Mouse (Mus musculus) lung, postnatal 36 days (tissue): ENCODE measurements around the gene Cd63.

Experiments
- DNase-seq: peaks from one replicate; pipeline ENCODE4 v3.0.0; 2022; ENCODE audit warnings: mixed read lengths

The Cd63 gene

DNA sequence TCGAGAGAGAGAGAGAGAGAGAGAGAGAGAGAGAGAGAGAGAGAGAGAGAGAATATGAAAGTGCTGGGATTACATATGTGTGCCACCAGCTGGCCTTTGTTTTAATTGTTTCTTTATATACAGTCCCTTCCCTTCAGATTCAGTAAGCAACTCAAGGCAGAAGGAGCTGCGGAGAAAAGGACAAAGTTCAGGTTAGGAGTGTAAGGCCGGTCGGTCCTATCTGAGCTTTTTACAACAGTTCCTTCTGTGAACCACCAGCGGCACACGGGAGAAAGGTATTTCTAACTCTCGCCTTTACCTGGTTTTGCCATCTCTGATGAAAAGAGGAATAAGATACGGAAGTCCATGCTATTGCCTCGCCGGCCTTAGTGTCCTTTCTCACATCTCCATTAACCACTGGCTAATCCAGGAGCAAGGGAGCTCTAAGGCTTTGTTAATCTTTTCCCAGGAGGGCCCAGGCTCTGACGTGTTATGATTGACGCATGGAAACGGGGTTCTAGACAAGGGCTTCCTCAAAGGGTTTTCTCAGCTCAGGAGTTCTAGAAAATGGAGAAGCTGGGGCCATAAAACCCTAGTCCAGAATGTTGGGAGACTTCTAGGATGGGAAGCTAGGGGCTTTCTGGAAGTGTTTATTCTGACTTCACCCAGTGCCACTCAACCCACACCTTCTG, 8.1 kb downstream of the Cd63 start:
- no peak for DNase-seq

DNA sequence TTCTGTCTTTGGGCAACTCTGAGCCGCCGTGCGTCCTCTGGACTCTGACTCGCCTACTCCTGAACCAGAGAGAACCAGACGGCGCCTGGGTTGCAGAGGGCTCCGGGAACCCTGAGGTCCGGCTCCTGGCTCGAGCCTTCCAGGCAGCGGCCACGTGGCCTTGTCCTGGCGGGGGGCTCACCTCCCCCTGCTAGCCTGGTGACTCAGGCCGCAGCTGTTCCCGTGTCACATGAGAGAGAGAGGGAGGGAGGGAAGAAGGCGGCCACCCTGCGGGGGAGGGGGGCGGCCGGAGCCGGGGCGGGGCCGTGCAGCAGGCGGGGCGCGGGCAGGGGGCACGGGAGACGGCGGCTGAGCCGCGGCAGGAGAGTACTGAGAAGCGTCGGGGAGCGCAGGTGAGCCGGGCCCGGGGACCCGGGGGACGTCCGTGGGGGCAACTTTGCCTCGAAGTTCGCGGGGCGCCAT, 8.8 kb downstream of the Cd63 start:
- peak; percentile 88 for DNase-seq

DNA sequence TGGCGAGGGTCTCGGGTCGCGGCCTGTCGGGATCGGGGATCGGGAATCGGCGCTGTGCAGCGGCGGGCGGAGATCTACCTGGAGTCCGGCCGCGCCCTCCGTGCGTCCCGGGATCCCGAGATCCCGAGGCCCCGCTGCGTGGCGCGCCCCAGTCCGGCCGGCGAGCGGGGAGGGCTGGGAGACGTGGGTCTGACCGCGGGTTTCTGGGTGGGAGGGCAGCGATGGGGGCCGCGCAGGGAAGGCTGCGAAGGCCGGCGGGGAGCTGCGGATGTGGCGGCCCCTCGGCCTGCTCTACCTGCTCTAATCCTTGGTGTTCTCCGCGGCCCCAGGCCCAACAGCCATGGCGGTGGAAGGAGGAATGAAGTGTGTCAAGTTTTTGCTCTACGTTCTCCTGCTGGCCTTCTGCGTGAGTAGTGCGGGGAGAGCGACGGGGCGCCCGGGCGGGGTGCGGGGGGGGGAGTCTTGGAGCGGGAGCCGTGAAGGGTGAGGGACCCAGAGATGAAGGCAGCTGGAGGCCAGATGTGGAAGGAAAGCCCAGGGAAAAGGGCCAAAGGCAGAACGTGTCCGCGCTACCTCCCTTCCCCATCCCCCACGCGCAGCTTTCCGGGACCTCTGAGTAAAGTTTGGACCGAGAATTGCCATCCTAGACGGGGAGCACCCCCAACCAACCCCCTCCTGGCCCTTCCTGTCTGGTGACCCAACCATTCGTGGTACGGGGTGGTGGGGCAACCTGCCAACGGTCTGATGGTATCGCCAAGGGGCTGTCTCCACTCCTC, 9.5 kb downstream of the Cd63 start:
- peak; percentile 55 for DNase-seq

DNA sequence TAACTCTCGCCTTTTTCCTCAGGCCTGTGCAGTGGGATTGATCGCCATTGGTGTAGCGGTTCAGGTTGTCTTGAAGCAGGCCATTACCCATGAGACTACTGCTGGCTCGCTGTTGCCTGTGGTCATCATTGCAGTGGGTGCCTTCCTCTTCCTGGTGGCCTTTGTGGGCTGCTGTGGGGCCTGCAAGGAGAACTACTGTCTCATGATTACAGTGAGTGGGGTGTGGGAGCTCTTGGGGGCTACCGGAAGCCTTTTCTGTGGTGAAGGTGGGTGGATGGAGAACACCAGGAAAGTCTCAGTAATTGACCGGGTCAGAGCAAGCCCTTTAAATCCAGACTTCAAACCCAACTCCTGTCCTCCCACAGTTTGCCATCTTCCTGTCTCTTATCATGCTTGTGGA, 10.6 kb downstream of the Cd63 start:
- DNase-seq, result no peak

GRCm38 (mm10) chr10:128912268-128912667, 11.5 kb downstream of the Cd63 start:
- no peak for DNase-seq

DNA sequence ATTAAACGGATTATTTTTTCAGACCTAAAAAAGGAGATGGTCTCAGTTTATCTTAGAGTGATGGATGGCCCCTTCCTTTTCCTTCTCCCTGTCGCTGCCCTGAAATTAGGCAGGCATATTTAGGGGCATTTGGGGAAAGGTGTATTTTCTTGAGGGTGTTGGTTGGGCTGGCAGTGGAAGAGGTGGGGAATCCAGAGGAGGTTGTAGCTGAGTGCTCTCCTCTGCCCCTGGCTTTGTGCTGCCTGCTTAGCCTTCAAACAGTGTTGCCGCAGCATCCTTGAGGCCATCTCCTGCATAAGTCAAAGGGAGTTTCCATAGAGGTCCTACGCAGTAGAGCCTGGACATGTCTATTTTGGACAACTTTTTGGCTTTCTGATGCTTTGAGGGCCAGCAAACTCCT, 12.0 kb downstream of the Cd63 start:
- no peak for DNase-seq

GRCm38 (mm10) chr10:128913219-128913618, 12.4 kb downstream of the Cd63 start:
- peak; percentile 96 for DNase-seq

DNA sequence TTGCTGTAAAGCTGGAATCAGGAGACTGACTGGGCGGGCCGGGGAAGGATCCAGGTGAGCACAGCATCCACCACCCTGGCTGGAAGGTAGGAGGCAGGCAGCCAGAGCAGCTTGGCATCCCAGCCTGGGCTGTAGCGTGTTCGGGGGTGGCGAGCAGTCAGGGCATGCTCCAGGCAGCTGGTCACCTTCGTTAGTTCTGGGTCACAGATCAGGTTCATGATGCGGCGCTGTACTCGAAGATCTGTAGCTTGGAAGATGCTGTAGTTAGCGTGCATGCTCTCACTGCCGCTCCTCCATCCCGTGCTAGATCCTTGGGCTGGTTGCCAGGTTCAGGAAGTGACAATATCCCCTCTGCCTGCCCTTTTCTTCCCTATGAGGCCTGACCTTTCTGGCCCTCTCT, 12.9 kb downstream of the Cd63 start:
- DNase-seq, result no peak

DNA sequence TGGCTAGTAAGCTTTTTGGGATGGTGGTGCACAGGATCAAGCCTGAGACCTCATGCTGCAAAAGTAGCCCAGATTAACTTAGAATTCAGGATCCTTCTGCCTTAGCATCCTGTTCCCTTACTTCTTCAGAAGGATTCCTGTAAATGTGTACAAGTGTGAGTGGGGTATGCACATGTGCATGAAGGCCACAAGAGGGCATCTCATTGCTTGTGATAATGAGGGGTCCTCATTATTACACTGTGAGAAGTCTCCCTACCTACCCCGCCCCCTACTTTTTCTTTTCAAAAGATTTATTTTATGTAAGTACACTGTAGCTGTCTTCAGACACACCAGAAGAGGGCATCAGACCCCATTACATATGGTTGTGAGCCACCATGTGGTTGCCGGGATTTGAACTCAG, 14.8 kb downstream of the Cd63 start:
- DNase-seq, result no peak

DNA sequence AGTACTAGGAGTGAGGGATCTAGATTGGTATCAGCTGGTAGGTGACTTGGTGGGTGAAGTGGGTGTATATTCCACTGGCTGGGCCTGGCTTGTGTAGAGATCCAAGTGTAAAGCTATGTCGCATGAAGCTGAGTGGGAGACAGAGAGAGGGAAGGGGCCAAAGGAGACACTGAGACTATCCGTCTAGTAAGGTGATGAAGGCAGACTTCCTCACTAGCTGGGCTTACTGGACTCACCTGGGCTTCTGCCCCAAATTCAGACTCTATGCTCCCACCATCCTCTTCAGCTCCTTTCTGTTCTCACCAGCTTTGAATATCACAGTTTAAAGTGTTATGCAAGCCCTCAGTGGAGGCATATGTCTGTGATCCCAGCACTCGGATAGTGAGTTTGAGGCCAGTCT, 15.9 kb downstream of the Cd63 start:
- DNase-seq, result no peak

GRCm38 (mm10) chr10:128917400-128917799, 16.6 kb downstream of the Cd63 start:
- no peak for DNase-seq

DNA sequence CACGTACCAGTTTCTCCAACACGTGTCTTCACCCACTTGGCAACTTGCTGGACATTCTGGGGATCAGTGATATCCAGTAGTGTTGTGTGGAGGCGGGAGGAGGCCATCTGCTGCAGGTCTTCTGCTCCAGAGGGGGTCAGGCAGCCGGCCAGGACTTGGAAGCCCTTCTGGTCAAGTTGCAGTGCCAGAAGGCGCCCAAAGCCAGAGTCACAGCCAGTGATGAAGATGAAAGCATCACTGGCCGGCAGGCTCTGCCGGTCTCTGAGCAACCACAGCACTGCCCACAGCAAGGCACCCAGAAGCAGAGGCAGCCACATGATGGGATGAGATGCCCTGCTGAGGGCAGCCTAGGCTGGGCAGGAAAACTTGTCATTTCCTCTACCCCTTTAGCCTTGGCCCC, 17.5 kb downstream of the Cd63 start:
- no peak for DNase-seq

- DNase-seq, result no peak
These were observed 18.4 kb downstream of the Cd63 start for GRCm38 (mm10) chr10:128919203-128919631.

GRCm38 (mm10) chr10:128919966-128920365, 19.2 kb downstream of the Cd63 start:
- no peak for DNase-seq

- no peak for DNase-seq
These were observed 20.0 kb downstream of the Cd63 start for GRCm38 (mm10) chr10:128920736-128921161.

DNA sequence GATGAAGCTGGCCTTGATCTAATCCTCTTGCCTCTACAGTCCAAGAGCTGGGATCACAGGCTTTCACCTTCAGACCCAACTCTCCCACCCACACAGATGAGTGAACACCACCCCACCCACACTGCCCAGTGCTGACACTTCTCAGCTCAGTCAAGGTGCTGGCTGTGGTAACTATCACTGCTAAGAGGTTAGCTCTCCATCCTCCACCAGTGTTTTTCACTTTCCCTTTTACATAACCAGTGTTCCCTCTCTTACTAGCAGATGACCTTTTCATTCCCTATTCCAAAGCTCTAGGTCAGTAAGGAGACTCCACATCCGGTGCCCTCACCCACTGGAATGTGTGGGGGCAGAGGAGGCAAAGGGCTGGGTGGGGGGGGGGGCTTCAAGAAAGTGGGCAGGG, 20.5 kb downstream of the Cd63 start:
- no peak for DNase-seq

DNA sequence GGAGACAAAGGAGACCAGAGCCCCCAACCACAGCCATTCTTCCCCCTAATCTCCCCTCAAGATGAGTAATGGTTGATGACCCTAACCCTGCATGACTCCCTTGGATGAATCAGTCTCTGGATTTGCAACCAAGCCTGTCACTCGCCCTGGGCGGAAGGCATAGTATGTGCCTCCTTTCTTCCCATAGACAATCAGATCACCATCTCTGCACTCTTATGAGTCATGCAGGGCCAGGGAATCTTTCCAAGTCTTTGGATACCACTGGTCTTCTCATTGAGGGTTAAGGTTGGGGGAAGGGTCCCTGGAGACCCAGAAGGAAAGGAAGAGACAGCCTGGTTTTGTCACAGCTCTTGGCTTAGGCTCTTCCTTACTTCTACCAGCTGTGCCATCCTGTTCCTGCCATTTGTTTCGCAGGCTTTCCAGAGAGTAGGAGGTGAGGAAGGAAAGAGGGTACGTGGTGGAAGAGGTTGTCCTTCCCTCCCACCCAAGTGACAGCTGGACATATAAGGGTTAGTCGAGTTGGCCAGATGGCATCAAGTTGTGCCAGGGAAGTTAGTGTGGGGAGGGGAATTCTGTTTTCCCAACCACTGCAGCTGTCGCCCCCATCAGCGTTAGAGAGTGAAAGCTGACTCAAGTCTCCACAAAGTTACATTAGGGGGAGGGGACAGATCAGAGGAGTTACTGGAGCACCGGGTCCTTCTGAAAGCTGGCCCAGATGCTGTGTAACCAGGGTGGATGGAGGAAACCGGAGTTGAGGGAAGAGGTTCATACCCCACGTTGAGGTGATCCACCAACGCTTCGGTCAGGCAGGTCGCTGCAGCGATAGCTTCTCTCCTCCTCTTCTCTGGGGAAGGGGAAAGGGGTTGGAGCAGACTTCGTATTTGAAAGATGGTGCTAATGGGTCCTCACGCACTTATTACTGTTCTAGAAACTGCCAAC, 21.4 kb downstream of the Cd63 start:
- no peak for DNase-seq

GRCm38 (mm10) chr10:128922822-128923012, 21.9 kb downstream of the Cd63 start, which contains the start of gene Rdh5:
TSS of gene Rdh5 (minus strand) at chr10:128922888.
- no peak for DNase-seq

- peak; percentile 97 for DNase-seq
These were observed 22.4 kb downstream of the Cd63 start for GRCm38 (mm10) chr10:128923013-128923691.

DNA sequence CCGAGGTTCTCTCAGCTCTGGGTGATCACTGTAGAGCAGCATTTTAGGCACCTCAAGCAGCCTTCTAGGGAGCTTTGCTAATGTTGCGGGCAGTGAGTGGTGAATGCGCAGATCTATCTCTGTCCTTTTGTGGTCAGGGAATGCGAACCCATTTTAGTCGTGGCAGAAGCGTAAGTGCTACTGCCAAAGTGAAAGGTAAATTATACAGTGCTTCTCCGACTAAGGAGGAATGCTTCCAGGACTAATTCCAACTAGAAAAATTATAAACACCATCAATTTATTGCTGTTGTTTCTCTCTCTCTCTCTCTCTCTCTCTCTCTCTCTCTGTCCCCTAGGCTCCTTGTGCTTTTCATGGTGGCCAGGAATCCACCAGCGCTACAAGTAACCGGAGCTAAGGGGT, 23.1 kb downstream of the Cd63 start, which contains the start of gene Bloc1s1:
Gene Bloc1s1, minus strand, starts transcription at position 101 of the 400 bp plus-strand sequence.
- DNase-seq, result no peak

GRCm38 (mm10) chr10:128928356-128928755, 27.6 kb downstream of the Cd63 start:
- no peak for DNase-seq

DNA sequence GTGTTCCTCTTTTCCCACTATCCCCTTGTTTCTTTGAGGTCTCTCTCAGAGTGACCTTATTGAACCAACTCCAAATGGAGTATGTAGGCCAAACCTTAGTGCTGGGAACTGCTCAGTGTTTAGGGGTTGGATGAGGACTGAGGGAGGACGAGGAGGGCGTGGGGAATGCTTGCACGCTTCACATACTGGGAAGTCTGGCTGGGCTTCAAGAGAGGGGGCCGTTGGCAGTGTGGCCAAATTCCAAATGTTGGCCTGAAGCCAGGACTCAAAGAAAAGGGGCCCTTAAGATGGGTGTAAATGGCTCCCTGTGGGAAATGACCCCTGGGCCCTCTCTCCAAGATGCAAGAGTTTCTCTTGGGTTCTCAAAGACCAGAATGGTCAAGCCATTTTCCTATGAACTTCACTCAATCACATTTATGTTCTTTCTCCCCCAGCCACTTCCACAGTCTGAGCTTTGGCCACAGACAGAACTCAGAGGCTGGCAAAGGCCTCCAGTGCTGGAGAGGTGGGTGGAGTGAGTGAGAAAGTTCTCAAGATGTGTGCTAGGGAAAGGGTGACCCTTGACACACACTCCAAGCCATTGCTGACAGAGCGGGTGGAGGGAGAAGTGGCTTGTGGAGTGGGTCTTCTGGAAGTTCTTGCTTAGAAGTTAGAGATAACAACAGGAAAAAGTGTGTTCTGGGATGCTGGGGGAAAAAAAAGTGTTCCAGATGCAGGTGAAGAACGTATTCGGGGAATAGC, 29.0 kb downstream of the Cd63 start:
- peak; percentile 87 for DNase-seq
